Mouse (Mus musculus) adrenal gland, adult 8-10 months (tissue): Measurements from ENCODE around the gene Sema3f. TPM values are rescaled to one million over a fixed set of nuclear protein-coding genes. Genes with fewer than 3 reads are reported as not detected.

ENCODE experiments used
- DNase-seq: peaks from one replicate; pipeline ENCODE4 v3.0.0; 2022
- total RNA-seq, 4 experiments: library from RNA; stranded (reverse); gene quantifications; 2 replicates each; pipeline ENCODE4 v1.2.4; 2022

Gene Sema3f
- total RNA-seq, 4 experiments from 2014 or later = 25.0 to 41.2 (median 29.8) TPM

GRCm38 (mm10) chr9:107632478-107632877 lies 77.8 kb downstream of the Sema3f start:
- no peak for DNase-seq

DNA sequence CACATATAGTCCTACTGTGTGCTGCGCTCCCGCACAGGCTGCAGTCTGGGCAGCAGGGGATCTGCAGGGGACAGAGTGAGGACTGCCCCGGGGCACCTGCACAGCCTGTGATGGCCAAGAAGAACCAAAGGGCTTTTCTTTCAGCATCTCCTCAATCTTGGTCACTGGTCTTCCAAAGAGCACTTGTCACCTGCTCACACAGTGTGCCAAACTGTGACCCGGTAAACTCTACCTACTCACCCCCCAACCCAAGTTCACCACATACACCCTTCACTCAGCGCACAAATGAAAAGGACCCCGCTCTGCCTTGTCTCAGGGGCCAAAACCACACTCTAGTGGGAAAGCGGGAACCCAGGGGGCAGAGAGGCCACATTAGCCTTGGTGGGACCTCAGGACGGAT lies 78.4 kb downstream of the Sema3f start:
- no peak for DNase-seq

Other genes with a start within 250 kb of the Sema3f start
- gene Tmem115, start 176.5 kb downstream of the Sema3f start, total RNA-seq = 10 to 100 TPM; 41.7 to 51.9 (median 46.5) TPM
- gene Cyb561d2, start 168.3 kb downstream of the Sema3f start, total RNA-seq = 10 to 100 TPM; 21.1 to 28.3 (median 25.1) TPM
- 10 to 100 TPM; 30.3 to 35.9 (median 32.0) TPM for gene Nprl2, start 168.2 kb downstream of the Sema3f start, total RNA-seq
- gene Zmynd10, start 163.2 kb downstream of the Sema3f start, total RNA-seq = 1 to 10 TPM in 1 of 4 experiments, under 1 TPM in 2, not detected in 1; 0.41 to 1.7 (median 0.62) TPM
- 10 to 100 TPM; 16.1 to 33.1 (median 26.2) TPM for gene Rassf1, start 158.9 kb downstream of the Sema3f start, total RNA-seq
- gene Tusc2, start 147.2 kb downstream of the Sema3f start, total RNA-seq = 10 to 100 TPM; 55.1 to 64.1 (median 61.8) TPM
- 10 to 100 TPM; 27.3 to 47.0 (median 36.3) TPM for gene Hyal2, start 142.5 kb downstream of the Sema3f start, total RNA-seq
- gene Hyal1, start 133.5 kb downstream of the Sema3f start, total RNA-seq = 10 to 100 TPM in 1 of 4 experiments, 1 to 10 TPM in 3; 7.7 to 14.2 (median 9.3) TPM
- 10 to 100 TPM; 15.3 to 20.1 (median 17.0) TPM for gene Naa80, start 131.6 kb downstream of the Sema3f start, total RNA-seq
- 1 to 10 TPM; 1.5 to 2.3 (median 2.0) TPM for gene Hyal3, start 129.7 kb downstream of the Sema3f start, total RNA-seq
- gene Ifrd2, start 122.8 kb downstream of the Sema3f start, total RNA-seq = 10 to 100 TPM; 36.7 to 49.1 (median 39.8) TPM
- gene Sema3b, start 101.2 kb downstream of the Sema3f start, total RNA-seq = 1 to 10 TPM; 5.0 to 7.7 (median 6.2) TPM
- gene Gnai2, start 75.1 kb downstream of the Sema3f start, total RNA-seq = 100 to 1,000 TPM; 229 to 382 (median 295) TPM
- 1 to 10 TPM in 1 of 4 experiments, under 1 TPM in 3; 0.31 to 2.2 (median 0.74) TPM for gene Slc38a3, start 40.9 kb downstream of the Sema3f start, total RNA-seq
- under 1 TPM in 1 of 4 experiments, not detected in 3; 0.74 TPM for gene Gnat1, start 30.8 kb downstream of the Sema3f start, total RNA-seq
- 100 to 1,000 TPM in 2 of 4 experiments, 10 to 100 TPM in 2; 91.2 to 204 (median 127) TPM for gene Rbm5, start 60.5 kb upstream of the Sema3f start, total RNA-seq
- 10 to 100 TPM; 51.7 to 91.6 (median 58.9) TPM for gene Rbm6, start 162.8 kb upstream of the Sema3f start, total RNA-seq
- gene Mon1a, start 177.7 kb upstream of the Sema3f start, total RNA-seq = 10 to 100 TPM; 19.5 to 22.1 (median 20.1) TPM
- 10 to 100 TPM; 10.3 to 28.6 (median 17.9) TPM for gene Mst1r, start 196.4 kb upstream of the Sema3f start, total RNA-seq
- gene Actl11, start 218.0 kb upstream of the Sema3f start, total RNA-seq = not detected
- 10 to 100 TPM in 2 of 4 experiments, 1 to 10 TPM in 2; 6.4 to 11.1 (median 9.7) TPM for gene Camkv, start 225.2 kb upstream of the Sema3f start, total RNA-seq
- 1 to 10 TPM; 2.2 to 7.0 (median 4.2) TPM for gene Traip, start 239.7 kb upstream of the Sema3f start, total RNA-seq